15 mouse cellular contexts compared by ENCODE assay signal in genomic region chr14:58492118-58492517, GRCm38 (mm10).
"Had no signal": no experiment of that assay in that cellular context is flagged by ENCODE, and none has a peak within 500 bp of the region (broad histone marks: within the 10 kb centered on the region; RNA-seq: fewer than 3 reads in every experiment).

No protein-coding gene starts in this region.

- ATAC-seq: liver, postnatal 0 days; lung, postnatal 0 days; midbrain, embryonic 13.5 days; midbrain, embryonic 15.5 days had no signal

- DNase-seq: liver, postnatal 0 days; lung, adult 2 months; lung, postnatal 14 days; lung, postnatal 36 days; retina, postnatal 1 day; right cerebral cortex, adult 18-20 months; right cerebral cortex, postnatal 25 days; right cerebral cortex, postnatal 4 days; spleen, adult 18-20 months; thymus, adult 18-20 months; thymus, postnatal 14 days; thymus, postnatal 4 days had no signal
